Mouse (Mus musculus): Measurements from ENCODE around the gene Mrps30.

Mrps30 gene

DNA sequence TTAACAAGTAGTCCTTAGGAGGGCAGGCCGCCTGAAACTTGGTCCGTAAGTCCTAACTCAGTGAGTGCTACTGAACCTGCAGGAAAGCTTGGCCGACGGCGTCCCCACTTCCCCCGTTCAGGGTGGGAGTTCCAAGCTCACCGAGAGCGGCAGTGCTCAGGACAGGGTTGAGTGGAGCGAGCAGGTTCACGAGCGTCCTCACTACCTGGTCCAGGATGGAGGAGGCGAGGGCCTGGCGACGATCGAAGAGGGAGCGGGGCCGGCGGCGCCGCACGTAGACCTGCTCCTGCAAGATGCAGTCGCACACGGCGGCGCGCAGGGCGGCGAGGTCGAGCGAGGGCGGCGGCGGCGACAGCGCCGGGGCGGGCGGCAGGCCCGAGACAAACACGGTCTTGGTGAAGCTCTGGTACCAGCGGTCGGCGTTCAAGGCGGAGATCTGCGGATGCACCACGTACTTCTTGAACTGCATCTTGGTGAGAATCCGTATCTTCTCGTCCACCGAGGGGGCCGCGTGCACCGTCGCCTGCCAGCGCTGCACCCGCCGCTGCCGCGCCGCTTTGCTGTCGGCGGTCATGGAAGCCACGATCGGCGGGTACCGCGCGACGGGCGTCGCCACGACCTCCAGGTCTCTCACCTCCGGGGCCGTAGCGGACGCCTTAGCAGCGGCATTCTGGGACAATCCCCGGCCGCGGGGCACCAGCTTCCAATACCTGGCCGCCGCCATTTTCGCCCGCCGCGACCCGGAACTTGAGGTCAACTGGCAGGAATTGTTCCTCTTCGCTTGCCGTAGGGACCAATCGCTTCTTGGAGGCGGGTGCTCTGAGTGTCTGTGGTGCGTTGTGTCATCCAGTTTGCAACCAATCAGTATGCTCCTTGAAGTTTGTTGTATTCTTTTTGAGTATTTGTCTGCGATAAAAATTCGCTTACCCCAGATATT lies at the start of gene Mrps30, which contains the start of gene B430218F22Rik:
Mrps30 (minus strand) TSS at position 742 of the 937 bp plus-strand sequence.
B430218F22Rik (plus strand) TSS at position 120 of the 937 bp plus-strand sequence.
- in situ Hi-C loops (cut with MboI; ENCODE audit: unreplicated experiment in 2 of 2): loop anchor here (25.0 kb wide), 2 partner anchors 1349 to 1401 kb away; partner anchors contain the start of genes Parp8 (in 1 of the 2) and Zfp131 (in 1 of the 2)

DNA sequence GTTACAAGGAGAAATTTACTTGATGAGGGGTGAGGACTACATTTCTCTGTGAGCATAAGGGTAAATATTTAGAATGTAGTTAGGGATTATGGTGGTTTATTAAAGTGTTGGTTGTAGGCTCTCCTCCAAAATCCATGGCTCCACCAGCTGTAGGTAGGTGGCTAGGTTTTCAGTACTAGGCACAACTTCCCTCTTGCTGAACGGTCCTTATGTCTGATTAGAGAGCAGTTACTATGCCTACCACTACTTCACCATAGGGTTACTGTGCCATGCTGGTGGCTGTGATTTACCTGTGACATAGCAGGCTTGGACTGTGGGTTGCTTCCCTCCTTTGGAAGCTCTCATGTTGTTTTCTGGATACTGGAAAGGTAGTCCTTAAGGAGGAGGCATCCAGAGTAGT lies 33.8 kb upstream of the Mrps30 start:
- in situ Hi-C loops (cut with MboI; ENCODE audit: unreplicated experiment in 2 of 2): no loop called here

DNA sequence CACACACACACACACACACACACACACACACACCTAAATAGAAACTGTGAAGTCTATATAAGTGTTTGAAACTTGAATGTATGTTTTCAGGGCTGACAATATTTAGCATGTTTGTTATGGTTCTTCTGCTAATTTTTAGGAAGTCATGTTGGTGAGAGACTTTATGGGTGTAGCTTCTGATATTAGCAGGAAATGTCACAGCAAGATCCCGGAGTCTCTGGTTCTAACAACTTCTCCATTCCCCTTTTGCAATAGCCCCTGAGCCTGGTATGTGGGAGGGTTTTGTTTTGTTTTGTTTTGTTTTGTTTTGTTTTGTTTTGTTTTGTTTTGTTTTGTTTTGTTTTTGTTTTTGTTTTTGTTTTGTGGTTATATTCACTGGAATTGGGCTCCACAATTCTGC lies 33.4 kb upstream of the Mrps30 start:
- in situ Hi-C loops (cut with MboI; ENCODE audit: unreplicated experiment in 2 of 2): no loop called here

DNA sequence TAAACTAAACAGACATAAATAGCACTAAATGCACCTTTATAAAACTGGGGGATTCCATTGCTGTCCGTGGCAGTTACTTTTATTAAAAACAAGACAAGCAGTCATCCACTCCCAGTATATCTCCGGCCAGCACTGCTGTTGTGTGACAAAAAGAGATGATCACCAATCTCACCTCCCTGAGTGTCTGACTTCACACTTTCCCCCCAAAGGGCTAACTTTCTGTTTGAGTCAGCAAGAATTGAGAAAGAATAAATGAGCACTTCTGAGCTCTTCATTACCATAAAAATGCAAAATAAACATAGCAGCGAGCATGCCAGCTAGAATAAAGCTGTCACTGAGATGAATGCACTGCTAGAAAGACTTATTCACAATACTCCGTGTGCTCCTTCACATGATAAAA lies 31.1 kb upstream of the Mrps30 start:
- in situ Hi-C loops (cut with MboI; ENCODE audit: unreplicated experiment in 2 of 2): no loop called here

DNA sequence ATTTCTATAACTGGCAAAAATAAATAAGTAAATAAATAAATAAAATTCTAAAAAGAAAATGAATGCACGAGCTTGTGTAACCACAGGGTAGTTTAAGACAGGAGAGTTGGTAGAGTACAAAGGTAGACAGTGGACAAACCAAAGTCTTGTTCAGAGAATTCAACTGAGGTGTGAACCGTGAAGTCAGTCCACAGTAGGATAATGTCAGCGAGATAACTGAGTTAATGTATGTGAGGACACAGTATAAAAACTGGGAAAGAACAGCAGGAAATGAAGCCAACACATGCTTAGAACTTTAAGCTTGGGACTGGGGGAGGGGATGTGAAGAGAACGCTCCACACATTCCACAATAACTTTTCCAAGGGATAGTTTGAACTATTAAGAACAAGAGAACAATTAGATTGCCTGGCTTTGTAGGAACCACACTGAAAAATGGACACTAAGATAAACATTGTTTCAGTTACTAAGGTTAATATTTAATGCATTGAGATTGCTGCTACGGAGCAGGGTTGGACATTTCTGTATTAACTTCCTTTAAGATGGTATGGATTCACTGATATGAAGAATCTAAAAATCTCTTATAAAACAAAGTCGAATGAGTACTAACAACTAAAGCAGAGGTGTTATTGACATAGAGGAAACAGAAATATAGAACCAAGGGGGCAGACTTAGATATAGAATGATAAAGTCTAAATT lies 24.4 kb upstream of the Mrps30 start:
- in situ Hi-C loops (cut with MboI; ENCODE audit: unreplicated experiment in 2 of 2): no loop called here

DNA sequence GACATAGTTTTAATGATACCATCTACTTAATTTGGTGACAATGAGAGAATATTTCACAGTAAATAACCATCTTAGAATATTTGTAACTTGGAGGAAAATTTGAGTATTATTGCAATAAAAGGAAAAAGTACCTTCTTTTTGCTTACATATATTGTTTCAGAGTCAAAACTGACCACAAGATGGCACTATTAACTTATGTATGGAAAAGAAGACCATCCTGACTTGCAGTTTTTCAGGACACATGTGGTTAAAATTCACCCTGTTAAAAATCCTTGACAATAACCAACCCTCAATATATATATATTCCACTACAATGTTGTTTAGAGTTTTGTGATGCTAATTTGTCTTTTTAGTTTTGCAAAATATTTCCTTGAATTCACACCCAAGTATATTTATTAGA lies 16.5 kb upstream of the Mrps30 start:
- in situ Hi-C loops (cut with MboI; ENCODE audit: unreplicated experiment in 2 of 2): loop anchor here in 1 of 2 experiments (10.0 kb wide), 1 partner anchor 961 kb away; no protein-coding TSS in a partner anchor

DNA sequence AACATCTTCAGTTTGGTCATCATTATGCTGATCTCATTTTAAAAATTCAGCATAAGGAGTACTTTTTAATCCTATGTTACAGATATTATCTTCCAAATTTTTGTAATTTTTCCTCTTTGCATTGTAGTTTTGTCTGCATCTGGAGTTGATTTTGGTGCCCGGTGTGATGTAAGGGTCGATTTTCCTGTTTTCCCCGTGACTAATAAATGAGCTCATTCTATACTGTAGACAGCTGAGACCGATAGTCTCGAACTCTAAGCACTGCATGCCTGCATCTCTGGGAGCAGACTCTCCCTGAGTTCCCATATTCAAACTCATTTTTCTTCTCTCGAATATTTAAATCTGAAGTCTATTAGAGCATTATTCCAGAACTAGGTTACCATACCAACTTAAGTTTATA lies 13.3 kb upstream of the Mrps30 start:
- in situ Hi-C loops (cut with MboI; ENCODE audit: unreplicated experiment in 2 of 2): loop anchor here in 1 of 2 experiments (10.0 kb wide), 1 partner anchor 964 kb away; no protein-coding TSS in a partner anchor

DNA sequence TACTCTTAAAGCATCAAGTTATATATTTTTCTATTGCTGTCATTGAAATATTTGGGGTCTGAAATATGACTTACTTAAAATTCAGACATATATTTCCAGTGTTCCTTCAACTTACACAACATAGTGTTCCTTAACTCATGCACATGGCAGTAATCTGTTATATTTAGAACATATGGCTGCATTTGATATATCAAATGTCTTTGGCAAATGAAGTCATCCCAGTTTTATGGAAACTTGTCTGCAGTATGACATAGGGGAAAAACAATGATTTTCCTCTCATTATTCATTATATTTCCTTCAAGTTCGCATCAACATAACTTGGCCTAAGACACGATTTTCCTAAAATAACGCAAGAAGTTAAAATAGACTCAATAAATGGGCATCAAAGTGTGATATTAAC lies 8.8 kb upstream of the Mrps30 start:
- in situ Hi-C loops (cut with MboI; ENCODE audit: unreplicated experiment in 2 of 2): loop anchor here (25.0 kb wide), 2 partner anchors 1359 to 1391 kb away; partner anchors contain the start of genes Parp8 (in 1 of the 2) and Zfp131 (in 1 of the 2)

DNA sequence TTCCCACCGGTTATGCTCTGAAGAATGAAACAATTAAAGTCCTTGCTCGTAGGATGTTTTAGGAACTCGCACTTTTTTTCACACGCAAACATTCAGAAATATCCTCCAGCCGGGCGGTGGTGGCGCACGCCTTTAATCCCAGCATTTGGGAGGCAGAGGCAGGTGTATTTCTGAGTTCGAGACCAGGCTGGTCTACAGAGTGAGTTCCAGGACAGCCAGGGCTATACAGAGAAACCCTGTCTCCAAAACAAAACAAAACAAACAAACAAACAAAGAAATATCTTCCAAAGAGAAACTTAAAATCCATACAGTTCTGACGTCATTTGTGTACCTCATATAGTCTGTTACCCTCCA lies 373 bp upstream of the Mrps30 start:
- in situ Hi-C loops (cut with MboI; ENCODE audit: unreplicated experiment in 2 of 2): loop anchor here (25.0 kb wide), 2 partner anchors 1350 to 1400 kb away; partner anchors contain the start of genes Parp8 (in 1 of the 2) and Zfp131 (in 1 of the 2)

DNA sequence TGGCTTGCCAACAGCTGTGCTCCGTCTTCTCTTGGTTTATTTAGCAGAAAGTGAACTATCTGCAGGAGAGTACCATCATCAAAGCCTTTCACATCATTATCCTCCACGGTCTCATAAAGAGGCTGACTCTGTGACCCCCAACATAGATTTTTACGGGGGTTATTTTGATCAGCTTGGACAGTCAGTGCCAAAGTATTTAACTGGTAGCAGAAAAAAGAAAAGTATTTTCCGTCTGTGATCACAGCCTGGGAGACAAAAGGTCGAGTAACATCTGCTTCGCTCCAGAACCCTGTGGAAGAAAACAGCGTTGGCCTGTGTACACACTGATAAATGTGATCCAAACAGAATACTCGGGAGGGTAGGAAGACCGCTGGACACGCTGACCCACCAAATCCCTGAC lies 6.7 kb downstream of the Mrps30 start:
- in situ Hi-C loops (cut with MboI; ENCODE audit: unreplicated experiment in 2 of 2): loop anchor here (25.0 kb wide), 2 partner anchors 1343 to 1407 kb away; partner anchors contain the start of genes Parp8 (in 1 of the 2) and Zfp131 (in 1 of the 2)

DNA sequence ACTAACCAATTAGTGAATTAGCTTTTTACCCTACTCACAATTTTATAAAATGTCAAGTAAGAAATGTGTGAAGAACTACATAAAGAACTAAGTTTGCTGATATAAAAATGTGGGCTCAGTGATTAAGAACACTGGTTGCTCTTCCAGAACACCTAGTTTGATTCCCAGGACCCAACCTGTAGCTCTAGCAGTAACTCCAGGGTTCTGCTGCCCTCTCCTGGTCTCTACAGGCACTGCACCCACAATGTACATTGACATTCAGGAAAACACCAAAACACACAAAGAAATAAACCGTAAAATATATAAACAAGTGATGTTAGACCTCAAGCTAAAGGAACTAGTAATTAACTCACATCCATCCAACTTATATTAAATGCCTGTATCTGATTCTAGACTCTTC lies 7.9 kb downstream of the Mrps30 start:
- in situ Hi-C loops (cut with MboI; ENCODE audit: unreplicated experiment in 2 of 2): loop anchor here (10.0 to 25.0 kb wide), 3 partner anchors 1174 to 1408 kb away; partner anchors contain the start of genes Emb (in 1 of the 2), Parp8 (in 1 of the 2) and Zfp131 (in 1 of the 2)

DNA sequence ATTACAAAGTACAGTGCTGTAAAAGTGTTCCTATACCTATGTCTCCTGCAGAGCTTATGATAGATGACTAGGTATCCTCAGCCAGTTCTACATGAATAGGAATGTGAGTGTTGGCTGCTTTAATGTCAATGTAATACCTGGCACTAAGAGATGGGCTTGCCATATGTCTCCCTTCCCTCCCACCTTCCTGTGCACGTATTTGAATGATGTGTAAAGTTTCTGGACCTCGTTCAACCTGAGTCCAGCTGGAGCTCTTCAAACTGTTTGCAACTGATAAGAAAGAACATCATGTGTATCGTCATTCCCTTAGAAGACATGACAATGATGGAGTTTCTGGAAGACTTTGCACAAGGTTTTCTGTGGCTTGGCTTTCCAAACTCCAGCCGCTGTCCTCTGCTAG lies 14.2 kb downstream of the Mrps30 start:
- in situ Hi-C loops (cut with MboI; ENCODE audit: unreplicated experiment in 2 of 2): loop anchor here (10.0 to 25.0 kb wide), 2 partner anchors 1036 to 1168 kb away; partner anchors contain the start of gene Emb (in 1 of the 2)

DNA sequence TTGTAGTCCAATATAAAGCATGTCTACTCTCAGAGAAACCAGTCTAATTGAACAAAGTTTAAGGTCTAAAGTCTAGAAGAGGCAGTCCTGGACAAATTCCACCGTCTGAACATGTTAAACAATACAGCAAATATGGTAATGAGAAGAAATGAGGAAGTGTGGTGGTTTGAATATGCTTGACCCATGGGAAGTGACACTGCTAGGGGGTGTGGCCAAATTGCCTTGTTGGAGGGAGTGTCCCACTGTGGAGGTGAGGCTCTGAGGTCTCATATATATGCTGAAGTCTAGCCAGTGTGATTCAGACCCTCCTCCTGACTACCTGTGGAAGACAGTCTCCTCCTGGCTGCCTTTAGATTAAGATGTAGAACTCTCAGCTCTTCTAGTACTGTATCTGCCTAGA lies 21.3 kb downstream of the Mrps30 start:
- in situ Hi-C loops (cut with MboI; ENCODE audit: unreplicated experiment in 2 of 2): loop anchor here in 1 of 2 experiments (25.0 kb wide), 1 partner anchor 1028 kb away; no protein-coding TSS in a partner anchor

DNA sequence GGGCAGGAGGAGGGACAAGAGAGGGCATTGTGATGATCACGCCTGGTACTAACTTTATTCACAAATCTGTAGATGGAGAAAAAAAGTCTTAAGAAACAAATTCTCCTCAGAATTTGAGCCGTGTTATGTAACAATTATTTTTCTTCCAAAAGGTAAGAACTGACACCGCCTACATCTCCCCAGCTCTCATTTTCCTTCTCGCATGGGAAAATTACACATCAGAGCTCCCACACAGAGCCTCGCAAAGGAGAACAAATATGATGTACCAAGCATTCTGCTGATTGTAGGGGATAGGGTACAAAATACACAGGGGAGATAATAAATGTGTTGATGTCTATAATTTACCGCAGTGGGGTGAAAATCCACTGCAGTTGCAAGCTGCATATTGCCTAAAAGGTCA lies 23.7 kb downstream of the Mrps30 start:
- in situ Hi-C loops (cut with MboI; ENCODE audit: unreplicated experiment in 2 of 2): loop anchor here in 1 of 2 experiments (25.0 kb wide), 1 partner anchor 1026 kb away; no protein-coding TSS in a partner anchor

DNA sequence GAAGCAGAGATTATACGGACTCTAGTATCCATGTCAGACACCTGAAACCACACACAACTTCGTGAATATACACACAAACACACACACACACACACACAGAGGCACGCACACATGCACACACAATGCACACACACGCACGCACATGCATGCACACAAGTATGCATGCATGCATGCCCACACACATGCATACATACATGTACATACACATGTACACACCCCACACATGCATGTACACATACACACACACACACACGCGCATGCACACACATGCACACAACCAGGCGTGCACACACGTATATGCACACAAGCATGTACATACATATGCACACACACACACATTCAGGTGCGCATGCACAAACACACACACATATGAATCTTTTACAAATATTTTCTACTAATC lies 36.2 kb downstream of the Mrps30 start:
- in situ Hi-C loops (cut with MboI; ENCODE audit: unreplicated experiment in 2 of 2): loop anchor here (5.0 to 25.0 kb wide), 4 partner anchors 804 to 1156 kb away; no protein-coding TSS in a partner anchor

DNA sequence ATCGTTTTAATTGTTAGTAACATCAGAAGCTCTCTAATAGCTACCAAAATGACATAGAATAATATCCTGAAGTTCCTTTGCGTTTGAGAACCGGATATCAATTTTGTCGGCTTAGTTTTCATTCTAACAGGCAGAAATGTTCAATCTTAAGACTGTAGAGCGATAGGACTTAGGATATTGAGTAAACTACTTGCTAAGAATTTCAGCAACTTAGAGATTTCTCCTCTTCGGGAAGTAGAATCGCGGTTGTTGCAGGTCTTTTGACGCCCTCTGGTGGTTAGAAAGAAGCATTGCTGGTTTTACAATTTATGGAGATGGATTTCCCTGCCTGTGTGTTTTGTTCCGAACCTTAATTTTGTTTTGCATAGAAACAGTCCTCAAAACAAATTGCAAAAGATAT lies 36.8 kb downstream of the Mrps30 start:
- in situ Hi-C loops (cut with MboI; ENCODE audit: unreplicated experiment in 2 of 2): loop anchor here (5.0 to 25.0 kb wide), 4 partner anchors 803 to 1155 kb away; no protein-coding TSS in a partner anchor
